Mouse (Mus musculus) small intestine, adult 2 months (tissue): ENCODE results near the gene 4833427G06Rik. TPM values are rescaled to one million over a fixed set of nuclear protein-coding genes. Genes with fewer than 3 reads are reported as not detected.

Experiments used
- H3K27ac ChIP-seq: fragments of 200-500 bp; 2 replicates; pipeline ENCODE4 v1.5.1; 2012; ENCODE audit warnings: low read depth, low read length, control low read depth, inconsistent platforms; ENCODE audit not compliant: insufficient read depth
- H3K27me3 ChIP-seq: fragments of 200-500 bp; 2 replicates; pipeline ENCODE4 v1.6.1; 2012; ENCODE audit warnings: mild to moderate bottlenecking, moderate library complexity, low read length, inconsistent platforms; ENCODE audit not compliant: control insufficient read depth, insufficient read depth
- H3K36me3 ChIP-seq: fragments of 200-500 bp; 2 replicates; pipeline ENCODE4 v1.6.1; 2012; ENCODE audit warnings: mild to moderate bottlenecking, low read length, control low read depth, inconsistent platforms; ENCODE audit not compliant: control insufficient read depth, insufficient read depth
- H3K4me1 ChIP-seq: fragments of 200-500 bp; 2 replicates; pipeline ENCODE4 v1.6.1; 2012; ENCODE audit warnings: low read length, inconsistent platforms, mixed read lengths; ENCODE audit not compliant: control insufficient read depth, insufficient read depth, insufficient read length
- H3K4me3 ChIP-seq: fragments of 200-500 bp; 2 replicates; pipeline ENCODE4 v1.5.1; 2012; ENCODE audit warnings: low read depth, mild to moderate bottlenecking, control low read depth, inconsistent platforms, low read length, moderate library complexity
- CTCF ChIP-seq: fragments of 200-500 bp; IDR thresholded peaks from 2 replicates; pipeline ENCODE4 v1.5.1; 2012; ENCODE audit warnings: low read depth, mild to moderate bottlenecking, control low read depth, inconsistent platforms, low read length, moderate library complexity, mixed read lengths; ENCODE audit not compliant: insufficient replicate concordance, insufficient read length; ENCODE audit errors: extremely low read depth
- POLR2A ChIP-seq: fragments of 200-500 bp; IDR thresholded peaks from 2 replicates; pipeline ENCODE4 v1.6.1; 2012; ENCODE audit warnings: low read depth, mild to moderate bottlenecking, control low read depth, inconsistent platforms, low read length, moderate library complexity
- WGBS: fragments of 180-500 bp; shearing (Covaris S2); methylation state at CpG from one replicate; pipeline ENCODE4 v1.1.7; 2018; 5-methylcytosine and 5-hydroxymethylcytosine counted together
- polyA plus RNA-seq: library from polyadenylated mRNA; depleted of rRNA; stranded (reverse); fragments of >200 nt; gene quantifications from 2 replicates; pipeline ENCODE4 v1.2.3, GENCODE M21; 2012

4833427G06Rik gene
- polyA plus RNA-seq, 1 experiment = not detected

- H3K27me3 ChIP-seq = no peaks in the 10 kb centered on the region
- H3K36me3 ChIP-seq = no peaks in the 10 kb centered on the region
- no peaks in the 10 kb centered on the region for H3K4me1 ChIP-seq
- TF ChIP-seq POLR2A (no peak), CTCF (no peak)
- no peak overlapping the region for H3K27ac ChIP-seq
- no peak overlapping the region for H3K4me3 ChIP-seq
- 28% methylated on average over 2 of the region's 2 CpGs for WGBS
Observed at GRCm38 (mm10) chr9:51096306-51096705, 5.6 kb downstream of the 4833427G06Rik start.

- WGBS = 47% methylated on average over 5 of the region's 5 CpGs
- H3K4me1 ChIP-seq = no peaks in the 10 kb centered on the region
- H3K36me3 ChIP-seq = no peaks in the 10 kb centered on the region
- no peak overlapping the region for H3K27ac ChIP-seq
- no peak overlapping the region for H3K4me3 ChIP-seq
- TF ChIP-seq POLR2A = no peak
- no peak for TF ChIP-seq CTCF
- H3K27me3 ChIP-seq = no peaks in the 10 kb centered on the region
Observed at GRCm38 (mm10) chr9:51093697-51094096, 8.2 kb downstream of the 4833427G06Rik start.

GRCm38 (mm10) chr9:51081614-51082013 is 20.3 kb downstream of the 4833427G06Rik start:
- Histone ChIP-seq H3K36me3 (no peaks in the 10 kb centered on the region), H3K27ac (no peak overlapping the region), H3K27me3 (peaks cover 4% of the 10 kb centered on the region), H3K4me1 (peaks cover 4% of the 10 kb centered on the region; the same call in 1 of the 2 replicates), H3K4me3 (no peak overlapping the region)
- TF ChIP-seq POLR2A (no peak), CTCF (no peak)
- 73% methylated on average over 5 of the region's 5 CpGs for WGBS

GRCm38 (mm10) chr9:51076979-51077315 is 24.9 kb downstream of the 4833427G06Rik start, which contains the start of gene Layn:
TSS of gene Layn (minus strand) at chr9:51077094.
- TF ChIP-seq CTCF (no peak), POLR2A (no peak)
- no peak within 1 kb of the TSS for H3K27ac ChIP-seq
- H3K4me1 ChIP-seq = peaks cover 8% of the 10 kb centered on the region; the same call in 1 of the 2 replicates
- peaks cover 10% of the 10 kb centered on the region for H3K27me3 ChIP-seq
- H3K36me3 ChIP-seq = no peaks in the 10 kb centered on the region
- WGBS = 3% methylated on average over 14 of the region's 14 CpGs
- peak within 1 kb of the TSS; percentile 64 for H3K4me3 ChIP-seq

- peak overlapping the region; percentile 64 for H3K4me3 ChIP-seq
- no peak overlapping the region for H3K27ac ChIP-seq
- 2% methylated on average over 17 of the region's 17 CpGs for WGBS
Observed at GRCm38 (mm10) chr9:51076300-51076978, 25.4 kb downstream of the 4833427G06Rik start.

GRCm38 (mm10) chr9:51075780-51076179 is 26.1 kb downstream of the 4833427G06Rik start:
- Histone ChIP-seq H3K4me3 (peak overlapping the region; percentile 30; the same call in 1 of the 2 replicates), H3K27ac (no peak overlapping the region), H3K27me3 (peaks cover 10% of the 10 kb centered on the region), H3K4me1 (peaks cover 8% of the 10 kb centered on the region; the same call in 1 of the 2 replicates), H3K36me3 (no peaks in the 10 kb centered on the region)
- TF ChIP-seq POLR2A (no peak), CTCF (no peak)
- WGBS = 40% methylated on average over 3 of the region's 3 CpGs

More at GRCm38 (mm10) chr9:51076300-51076978, 25.4 kb downstream of the 4833427G06Rik start:
- peaks cover 8% of the 10 kb centered on the region; the same call in 1 of the 2 replicates for H3K4me1 ChIP-seq
- peaks cover 10% of the 10 kb centered on the region for H3K27me3 ChIP-seq
- H3K36me3 ChIP-seq = no peaks in the 10 kb centered on the region
- TF ChIP-seq POLR2A = no peak
- no peak for TF ChIP-seq CTCF

- Histone ChIP-seq H3K27me3 (no peaks in the 10 kb centered on the region), H3K27ac (no peak overlapping the region), H3K36me3 (no peaks in the 10 kb centered on the region), H3K4me3 (no peak overlapping the region), H3K4me1 (no peaks in the 10 kb centered on the region)
- 42% methylated on average over 4 of the region's 4 CpGs for WGBS
- no peak for TF ChIP-seq CTCF
- TF ChIP-seq POLR2A = no peak
Observed at GRCm38 (mm10) chr9:51070801-51071200, 31.1 kb downstream of the 4833427G06Rik start.

GRCm38 (mm10) chr9:51068202-51068601 is 33.7 kb downstream of the 4833427G06Rik start:
- Histone ChIP-seq H3K27me3 (no peaks in the 10 kb centered on the region; the same call in 1 of the 2 replicates), H3K4me3 (no peak overlapping the region), H3K27ac (no peak overlapping the region), H3K4me1 (no peaks in the 10 kb centered on the region), H3K36me3 (no peaks in the 10 kb centered on the region)
- 43% methylated on average over 3 of the region's 3 CpGs for WGBS
- TF ChIP-seq CTCF (no peak), POLR2A (no peak)
